Mouse (Mus musculus): ENCODE measurements at regions not wholly inside any gene's neighbourhood (a gene's known extent, or its start where the extent isn't known, plus 50 kb on each side); places are given as distances from the start of the nearest gene placed in this dataset.

DNA sequence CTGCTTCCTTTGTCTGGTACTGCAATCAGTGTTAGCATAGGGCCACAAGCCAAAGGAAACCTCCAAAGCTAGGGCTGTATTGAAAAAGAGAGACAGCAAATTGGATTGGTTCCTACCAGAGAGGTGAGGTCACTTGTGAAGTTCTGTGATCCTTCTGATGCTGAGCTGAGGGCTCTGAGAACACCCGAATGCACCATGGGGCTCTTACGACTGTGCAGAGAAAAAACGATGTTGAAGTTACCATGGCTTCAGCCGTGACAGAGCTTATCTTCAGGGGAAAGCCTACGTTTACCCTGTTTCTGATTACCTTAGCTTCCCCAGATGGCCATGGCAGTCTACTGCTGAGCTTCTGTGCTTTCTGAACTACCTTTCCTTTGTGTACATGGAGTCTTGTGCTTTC is 53.9 kb upstream of the Fmo9 start:
- in situ Hi-C loops (cut with MseI, MboI): no loop called here

GRCm38 (mm10) chr1:166738029-166738428 is 56.4 kb upstream of the Fmo9 start:
- in situ Hi-C loops (cut with MseI, MboI): no loop called here

DNA sequence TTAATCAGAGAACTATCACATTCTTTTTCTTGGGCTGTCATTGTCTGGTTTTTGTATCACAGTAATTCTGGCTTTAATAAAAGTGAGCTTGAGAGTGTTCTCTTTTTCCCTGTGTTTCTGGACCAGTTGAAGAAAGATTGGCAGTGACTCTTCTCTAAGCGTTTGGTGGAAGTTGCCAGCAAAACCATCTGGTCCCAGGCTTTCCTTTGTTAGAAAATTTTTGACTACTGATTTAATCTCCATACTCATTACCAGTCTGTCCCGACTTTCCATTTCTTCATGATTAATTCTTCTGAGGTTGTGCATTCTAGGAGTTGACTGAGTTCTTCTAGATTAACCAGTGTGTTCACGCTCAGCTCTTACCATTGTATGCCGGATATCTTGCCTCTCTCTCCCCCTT is 68.6 kb upstream of the Fmo9 start:
- in situ Hi-C loops (cut with MseI, MboI): no loop called here

DNA sequence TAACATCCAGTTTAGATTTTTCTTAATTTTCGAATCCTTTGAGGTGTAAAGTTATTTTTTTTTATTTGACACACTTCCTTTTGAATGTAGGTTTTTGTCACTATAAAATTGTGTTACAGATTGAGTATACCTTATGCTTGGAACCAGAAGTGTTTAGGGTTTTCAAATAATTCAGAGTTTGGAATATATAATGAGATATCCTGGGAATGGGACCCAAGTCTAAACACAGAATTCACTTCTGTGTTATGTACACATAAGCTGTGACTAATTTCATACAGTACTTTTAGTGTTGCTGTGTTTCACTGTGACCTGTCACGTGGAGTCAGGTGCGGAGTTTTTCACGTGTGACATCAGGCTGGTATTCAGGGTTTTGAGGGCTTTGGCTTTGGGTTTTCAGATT is 69.1 kb upstream of the Fmo9 start:
- in situ Hi-C loops (cut with MseI, MboI): no loop called here

- in situ Hi-C loops (cut with MseI, MboI): no loop called here
Measured at GRCm38 (mm10) chr1:166751436-166751835, 69.8 kb upstream of the Fmo9 start.

DNA sequence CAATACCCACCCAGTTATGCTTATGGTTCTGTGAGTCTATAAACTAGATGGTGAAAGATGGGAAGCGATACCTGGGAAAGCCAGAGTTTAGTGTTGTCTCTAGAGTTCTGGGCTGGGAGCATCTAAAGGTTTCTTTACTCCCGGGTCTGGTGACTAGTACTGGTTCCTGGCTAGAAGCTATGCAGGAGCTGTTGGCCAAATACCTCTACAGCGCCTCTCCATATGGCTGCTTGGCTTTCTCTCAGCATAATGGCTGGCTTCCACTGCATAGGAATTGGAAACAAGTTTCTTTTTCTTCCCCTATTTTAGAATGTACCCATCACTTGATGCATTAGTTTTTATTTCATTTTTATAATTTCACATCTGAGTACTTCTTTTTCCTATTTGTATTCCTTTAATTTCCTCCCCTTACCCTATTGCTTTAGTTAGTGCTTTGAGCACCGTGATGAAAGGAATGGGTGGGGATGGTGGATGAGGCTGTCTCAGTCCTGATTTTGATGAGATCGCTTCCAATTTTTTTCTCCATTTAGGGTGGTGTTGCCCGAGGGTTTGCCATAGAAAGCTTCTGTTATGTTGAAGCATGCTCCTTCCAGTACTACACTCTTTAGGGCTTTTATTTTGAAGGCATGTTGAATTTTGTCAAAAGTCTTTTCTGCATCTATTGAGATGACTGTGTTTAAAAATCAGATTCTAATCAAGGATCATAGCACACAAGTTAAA is 71.5 kb upstream of the Fmo9 start:
- in situ Hi-C loops (cut with MseI, MboI): no loop called here

DNA sequence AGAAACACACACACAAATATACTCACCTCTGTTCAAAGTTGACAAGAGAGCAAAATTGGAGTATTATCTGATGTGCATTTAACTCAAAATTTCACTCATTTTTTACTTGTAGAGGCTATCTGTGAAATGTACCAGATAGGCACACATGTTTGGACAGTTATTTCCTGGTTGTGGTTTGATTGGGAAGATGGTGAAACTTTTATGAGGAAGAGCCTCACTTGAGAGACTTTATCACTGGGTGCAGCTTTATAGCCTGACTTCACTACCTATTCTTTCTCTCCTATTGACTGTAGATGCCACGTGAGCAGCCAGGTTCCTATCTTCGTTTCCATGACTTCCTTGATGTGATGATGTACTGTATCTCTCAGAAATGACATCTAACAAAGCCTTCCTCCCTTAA is 77.3 kb upstream of the Fmo9 start:
- in situ Hi-C loops (cut with MseI, MboI): no loop called here

DNA sequence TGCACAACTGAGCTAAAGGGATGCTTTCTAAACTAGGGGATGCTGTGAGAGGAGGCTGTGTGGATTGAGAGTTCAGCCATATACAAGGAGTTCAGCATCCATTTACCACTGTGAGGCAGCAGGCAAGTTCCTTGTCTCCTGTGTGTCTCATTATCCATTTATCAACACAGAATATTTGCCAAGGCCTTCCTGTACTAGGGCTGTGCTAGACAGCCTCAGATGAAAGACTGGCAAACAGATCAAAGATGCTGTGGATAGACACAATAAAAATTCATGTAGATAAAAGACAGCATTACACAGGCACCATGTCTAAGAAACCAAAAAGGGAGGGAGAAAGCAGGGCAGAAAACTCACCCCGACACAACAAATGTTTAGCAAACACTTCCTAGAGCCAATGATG is 91.5 kb upstream of the Fmo9 start:
- in situ Hi-C loops (cut with MseI, MboI): no loop called here

DNA sequence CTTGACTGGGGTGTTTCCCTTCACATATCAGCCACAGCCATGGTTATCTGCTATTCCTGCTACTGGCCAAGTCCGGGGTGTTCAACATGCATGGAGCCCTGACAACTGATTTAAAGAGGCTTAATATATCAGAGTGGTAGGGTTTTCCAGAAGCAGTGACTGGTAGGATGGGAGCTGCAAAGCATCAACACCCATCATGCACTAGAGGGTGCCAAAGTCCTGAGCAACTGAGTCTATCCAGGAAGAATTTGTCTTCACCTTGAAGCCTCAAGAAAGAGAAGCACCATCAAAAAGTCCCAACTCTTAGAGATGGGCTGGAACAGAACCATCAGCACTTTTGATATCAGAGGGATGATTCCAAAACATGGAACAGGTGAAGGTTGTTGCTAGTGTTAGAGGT is 100.5 kb upstream of the Fmo9 start:
- in situ Hi-C loops (cut with MseI, MboI): loop anchor here (10.0 kb wide), 1 partner anchor 433 kb away; no protein-coding TSS in a partner anchor

DNA sequence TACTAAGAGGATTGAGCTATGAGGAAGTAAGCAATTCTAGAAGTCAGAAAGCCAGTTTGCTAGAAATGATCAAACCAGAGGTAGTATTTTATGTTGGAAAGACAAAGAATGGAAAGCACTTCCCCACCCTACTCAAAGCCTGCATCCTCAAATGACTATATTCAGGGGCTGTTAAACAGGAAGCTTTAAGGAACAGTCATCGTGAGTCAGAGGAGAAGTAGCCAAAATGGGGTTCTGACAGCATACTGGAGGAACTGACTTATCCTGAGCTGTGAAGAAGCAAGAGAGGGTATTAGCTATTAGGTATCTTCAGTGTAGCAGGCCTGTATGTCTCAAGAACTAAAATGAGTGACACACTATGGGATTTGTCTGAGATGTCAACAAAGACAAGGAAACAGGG is 106.3 kb upstream of the Fmo9 start:
- in situ Hi-C loops (cut with MseI, MboI): loop anchor here (10.0 kb wide), 1 partner anchor 427 kb away; no protein-coding TSS in a partner anchor

DNA sequence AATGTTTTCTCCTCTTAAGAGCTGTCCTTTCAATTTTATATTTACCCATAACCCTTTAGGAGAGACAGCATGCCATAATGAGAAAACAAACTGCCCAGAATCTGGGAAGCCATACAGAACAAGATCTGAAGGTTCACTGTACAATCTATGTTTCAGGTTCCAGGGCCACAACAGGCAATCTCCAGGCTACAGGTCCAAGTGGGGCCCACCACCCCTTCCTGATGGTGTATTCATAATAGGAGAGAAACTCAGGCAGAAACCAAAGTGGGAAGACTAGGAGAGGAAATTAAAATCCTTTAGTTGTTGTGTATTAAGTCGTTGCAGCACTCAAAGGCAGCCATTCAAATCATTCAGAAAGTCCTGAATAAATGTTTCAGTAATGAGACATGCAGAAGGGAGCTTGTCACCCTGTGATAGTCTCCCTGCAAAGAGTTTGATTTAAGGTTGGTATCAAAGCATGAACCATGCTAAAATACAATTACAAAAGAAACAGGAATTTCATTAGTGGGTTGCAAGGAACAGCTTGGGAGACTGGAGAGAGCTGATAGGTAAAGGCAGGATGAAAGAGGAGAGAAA is 107.3 kb upstream of the Fmo9 start:
- in situ Hi-C loops (cut with MseI, MboI): loop anchor here (10.0 kb wide), 1 partner anchor 426 kb away; no protein-coding TSS in a partner anchor

- in situ Hi-C loops (cut with MseI, MboI): no loop called here
Measured at GRCm38 (mm10) chr1:166793052-166793716, 111.5 kb upstream of the Fmo9 start.

DNA sequence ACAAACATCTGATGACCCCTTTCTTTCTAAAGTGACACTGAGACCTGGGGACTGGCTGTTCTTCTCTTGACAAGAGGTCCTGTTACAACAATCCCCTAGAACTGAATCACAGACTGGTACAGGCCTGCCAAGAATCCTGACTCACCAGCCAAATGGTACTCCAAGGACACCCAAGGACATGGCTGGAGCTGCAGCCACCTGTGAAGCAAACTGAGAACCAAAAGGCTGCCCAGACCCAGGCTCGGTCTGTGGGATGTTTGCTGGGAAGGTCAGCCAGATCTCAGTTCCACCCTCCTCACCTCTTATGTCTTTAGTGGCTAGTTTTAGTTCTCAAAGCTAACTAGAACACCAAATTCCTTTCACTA is 112.1 kb upstream of the Fmo9 start:
- in situ Hi-C loops (cut with MseI, MboI): no loop called here

DNA sequence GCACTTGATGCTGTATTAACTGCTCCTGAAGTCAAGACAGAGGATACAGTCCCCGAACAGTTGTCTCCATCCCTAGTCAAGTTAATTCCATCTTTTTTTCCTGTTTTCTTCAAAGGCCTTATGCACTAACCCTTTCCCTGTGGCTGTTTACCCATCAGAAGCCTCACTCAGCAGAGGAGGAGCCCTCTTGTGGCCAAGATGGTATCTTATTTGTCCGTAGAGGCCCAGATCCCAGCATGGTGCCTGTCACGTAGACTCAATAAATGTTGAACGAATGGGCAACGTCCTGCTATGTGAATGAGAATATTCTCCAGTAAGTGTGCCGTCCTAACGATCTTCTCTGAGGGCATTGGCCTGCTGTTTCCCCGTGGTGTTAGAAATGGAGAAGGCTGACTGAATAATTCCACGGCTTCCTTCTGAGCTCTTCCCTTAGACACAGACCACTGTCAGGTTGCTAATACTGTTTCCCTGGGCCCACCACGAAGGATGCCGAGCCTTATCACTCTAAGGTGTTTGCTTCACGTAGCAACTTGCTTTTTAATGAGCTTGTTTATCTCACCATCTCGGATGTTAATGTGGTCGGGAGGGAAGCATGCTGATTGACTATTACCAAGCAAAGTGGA is 113.1 kb upstream of the Fmo9 start:
- in situ Hi-C loops (cut with MseI, MboI): no loop called here

DNA sequence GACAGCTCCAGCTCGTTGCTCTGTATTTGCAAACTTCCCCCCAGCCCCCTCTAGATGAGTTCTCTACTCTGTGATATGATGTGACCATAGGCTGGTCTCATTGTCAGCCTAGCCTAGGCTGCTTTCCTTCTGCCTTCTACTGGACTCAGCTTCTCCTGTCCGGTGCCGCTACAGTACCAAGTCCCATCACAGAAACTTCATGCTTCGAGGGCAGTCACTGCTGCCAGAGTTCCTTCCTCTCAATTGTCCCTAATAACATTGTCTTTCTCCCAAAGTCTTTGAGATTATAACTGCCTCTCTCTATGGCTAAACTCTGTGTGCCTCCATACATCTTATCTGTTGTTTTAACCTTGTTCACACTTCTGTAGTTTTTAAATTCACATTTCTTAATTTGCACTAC is 114.0 kb upstream of the Fmo9 start:
- in situ Hi-C loops (cut with MseI, MboI): no loop called here

DNA sequence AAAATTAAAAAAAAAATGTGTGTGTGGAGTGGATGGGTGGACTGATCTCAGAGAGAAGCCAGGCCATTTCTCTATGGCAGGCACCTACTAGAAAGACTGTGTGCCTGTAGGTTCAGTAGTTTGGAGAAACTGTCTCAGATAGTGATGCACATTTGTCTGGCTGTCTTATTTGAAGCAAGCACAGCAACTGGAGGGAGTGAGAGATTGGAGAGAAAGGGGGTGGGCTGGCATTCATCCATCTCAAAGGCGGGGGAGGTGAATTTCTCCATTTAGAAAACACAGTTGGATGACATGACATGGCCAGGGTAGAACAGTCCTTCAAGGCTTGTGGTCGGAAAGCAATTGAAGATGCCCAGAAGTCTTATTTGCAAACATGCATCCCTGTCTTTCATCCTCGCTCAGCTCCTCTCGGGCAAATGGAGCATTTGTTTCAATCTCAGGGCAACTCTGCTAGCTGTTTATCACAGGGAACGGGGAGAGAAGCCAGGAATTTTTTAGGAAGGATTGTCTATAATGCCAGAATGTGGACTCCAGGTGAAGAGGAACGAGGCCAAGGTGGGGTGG is 114.8 kb upstream of the Fmo9 start:
- in situ Hi-C loops (cut with MseI, MboI): no loop called here

GRCm38 (mm10) chr1:166796931-166797330 is 115.3 kb upstream of the Fmo9 start:
- in situ Hi-C loops (cut with MseI, MboI): no loop called here

- in situ Hi-C loops (cut with MseI, MboI): no loop called here
Measured at GRCm38 (mm10) chr1:166800953-166801603, 119.4 kb upstream of the Fmo9 start.

GRCm38 (mm10) chr1:166801929-166802328 is 120.3 kb upstream of the Fmo9 start:
- in situ Hi-C loops (cut with MseI, MboI): no loop called here

- in situ Hi-C loops (cut with MseI, MboI): no loop called here
Measured at GRCm38 (mm10) chr1:166803928-166804327, 122.3 kb upstream of the Fmo9 start.

DNA sequence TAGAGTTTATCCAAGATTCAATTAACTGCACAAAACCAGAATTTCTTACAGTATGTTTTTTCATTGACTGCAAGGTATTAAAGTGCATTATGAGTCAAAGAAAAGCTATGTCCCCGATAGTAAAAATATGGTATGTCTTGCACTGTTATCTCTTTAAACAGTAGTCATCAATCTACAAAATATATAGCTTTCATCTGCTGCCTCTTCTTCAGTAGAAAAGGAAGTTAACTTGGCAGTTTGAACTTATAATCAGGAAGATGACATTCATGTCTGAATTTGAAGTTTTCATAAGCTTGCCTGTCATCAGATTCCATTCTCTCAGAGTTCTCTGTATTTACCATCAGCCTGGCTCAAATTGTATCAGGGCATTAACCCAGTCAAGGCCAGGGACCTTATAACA is 122.7 kb upstream of the Fmo9 start:
- in situ Hi-C loops (cut with MseI, MboI): no loop called here

All from mouse trophoblast stem cell (cell line).